Mouse (Mus musculus): ENCODE results near the gene Olfr1358. TPM values are rescaled to one million over a fixed set of nuclear protein-coding genes. Genes with fewer than 3 reads are reported as not detected.
"Not testable (repeated sequence)": the region's sequence is repeated elsewhere in the genome, so short reads cannot be mapped to it uniquely, and the experiment has no call there.

Gene Olfr1358
- polyA plus RNA-seq, 1 experiment from 2014 or later, result not detected

DNA sequence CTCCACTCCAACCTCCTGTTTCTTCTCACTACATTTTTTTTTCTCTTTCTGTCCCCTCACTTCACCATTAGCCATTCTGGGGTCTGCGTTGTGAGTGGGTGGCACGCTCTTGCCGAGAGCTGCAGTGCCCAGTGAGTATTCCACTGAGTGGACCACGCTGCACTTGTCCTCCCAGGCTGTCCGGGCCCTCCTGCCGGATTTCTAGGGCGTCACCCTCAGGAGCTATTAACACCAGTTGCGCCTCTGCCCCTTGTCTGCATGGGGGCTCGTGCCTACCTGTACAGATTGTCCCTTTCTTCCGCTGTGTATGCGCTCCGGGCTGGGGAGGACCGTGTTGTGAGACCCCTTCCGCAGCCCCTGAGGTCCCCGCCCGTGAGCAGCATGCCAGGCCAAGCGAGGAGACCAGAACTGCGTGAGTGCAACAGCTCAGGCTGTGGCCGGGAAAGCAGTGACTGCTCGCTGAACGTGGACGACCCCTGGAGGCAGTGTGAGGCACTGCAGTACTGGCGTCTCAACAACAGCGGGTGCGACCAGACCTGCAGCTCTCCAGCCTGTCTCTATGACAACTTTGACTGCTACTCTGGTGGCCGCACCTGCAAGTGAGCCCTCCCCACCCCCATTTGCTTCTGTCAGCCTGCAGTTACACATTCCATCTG lies 29.7 kb upstream of the Olfr1358 start:
- Histone ChIP-seq H3K27me3 (replicated peaks) (no peaks in the 10 kb centered on the region), H3K4me2 (replicated peaks) (peak overlapping the region; percentile 72), H3K9me3 (no peaks in the 10 kb centered on the region), H3K9ac (0 out of 2 replicates have a peak overlapping the region, but pooled peaks have one; percentile 30), H3K4me1 (replicated peaks) (peaks cover 4% of the 10 kb centered on the region), H3K27ac (no peak overlapping the region), H3K36me3 (no peaks in the 10 kb centered on the region), H3K4me3 (replicated peaks) (peak overlapping the region; percentile 27)
- ATAC-seq, result peak; percentile 87
- WGBS, result 8% methylated on average over 26 of the region's 26 CpGs

DNA sequence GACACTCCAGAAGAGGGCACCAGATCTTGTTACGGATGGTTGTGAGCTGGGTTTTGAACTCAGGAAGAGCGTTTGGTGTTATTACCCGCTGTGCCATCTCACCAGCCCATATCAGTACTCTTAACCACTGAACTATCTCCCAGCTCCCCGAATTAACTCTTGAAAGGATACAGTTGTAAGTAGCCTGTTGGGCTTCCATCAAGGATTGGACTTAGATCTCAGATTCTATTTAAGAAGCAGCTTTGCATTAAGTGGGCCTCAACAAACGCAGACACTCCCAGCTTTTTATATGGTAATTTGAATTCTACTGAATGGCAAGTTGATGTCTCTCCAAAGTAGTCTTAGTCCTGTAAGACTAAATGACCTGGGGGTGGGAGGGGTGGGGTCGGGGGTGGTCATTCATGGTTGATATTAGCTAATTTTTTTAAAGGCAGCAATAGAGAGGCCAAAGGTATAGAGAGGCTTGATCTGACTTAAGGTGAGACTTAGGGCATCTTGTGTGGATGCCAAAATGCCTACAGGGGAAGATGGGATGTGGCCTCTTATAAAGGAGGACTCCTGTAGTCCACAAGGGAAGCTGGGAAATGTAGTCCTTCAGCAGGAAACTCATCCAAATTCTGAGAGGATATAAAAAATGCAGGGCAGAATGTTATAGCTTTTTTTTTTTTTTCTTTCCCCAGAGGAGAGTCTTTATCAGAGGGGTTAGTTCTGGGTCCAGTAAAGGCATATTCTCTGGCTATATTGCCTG lies 14.1 kb upstream of the Olfr1358 start:
- Histone ChIP-seq H3K4me3 (replicated peaks) (no peak overlapping the region), H3K36me3 (no peaks in the 10 kb centered on the region), H3K9ac (no peak overlapping the region), H3K27me3 (replicated peaks) (no peaks in the 10 kb centered on the region), H3K4me2 (replicated peaks) (no peak overlapping the region), H3K9me3 (no peaks in the 10 kb centered on the region), H3K27ac (no peak overlapping the region), H3K4me1 (replicated peaks) (no peaks in the 10 kb centered on the region)
- ATAC-seq, result no peak
- 77% methylated on average over 6 of the region's 6 CpGs for WGBS

DNA sequence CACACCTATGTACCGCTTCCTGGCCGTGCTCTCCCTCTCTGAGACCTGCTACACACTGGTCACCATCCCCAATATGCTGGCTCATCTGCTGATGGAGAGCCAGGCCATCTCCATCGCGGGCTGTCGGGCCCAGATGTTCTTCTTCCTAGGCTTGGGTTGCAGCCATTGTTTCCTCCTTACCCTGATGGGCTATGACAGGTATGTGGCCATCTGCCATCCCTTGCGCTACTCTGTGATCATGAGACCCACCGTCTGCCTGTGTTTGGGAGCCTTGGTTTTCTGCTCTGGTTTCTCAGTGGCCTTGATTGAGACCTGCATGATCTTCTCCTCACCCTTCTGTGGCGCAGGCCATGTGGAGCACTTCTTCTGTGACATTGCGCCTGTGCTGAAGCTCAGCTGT lies 2.6 kb downstream of the Olfr1358 start:
- ATAC-seq, result no peak
- Histone ChIP-seq H3K4me3 (replicated peaks) (no peak overlapping the region), H3K9me3 (no peaks in the 10 kb centered on the region), H3K4me2 (replicated peaks) (no peak overlapping the region), H3K4me1 (replicated peaks) (no peaks in the 10 kb centered on the region), H3K27me3 (replicated peaks) (no peaks in the 10 kb centered on the region), H3K9ac (no peak overlapping the region), H3K36me3 (no peaks in the 10 kb centered on the region), H3K27ac (no peak overlapping the region)
- 85% methylated on average over 9 of the region's 9 CpGs for WGBS

DNA sequence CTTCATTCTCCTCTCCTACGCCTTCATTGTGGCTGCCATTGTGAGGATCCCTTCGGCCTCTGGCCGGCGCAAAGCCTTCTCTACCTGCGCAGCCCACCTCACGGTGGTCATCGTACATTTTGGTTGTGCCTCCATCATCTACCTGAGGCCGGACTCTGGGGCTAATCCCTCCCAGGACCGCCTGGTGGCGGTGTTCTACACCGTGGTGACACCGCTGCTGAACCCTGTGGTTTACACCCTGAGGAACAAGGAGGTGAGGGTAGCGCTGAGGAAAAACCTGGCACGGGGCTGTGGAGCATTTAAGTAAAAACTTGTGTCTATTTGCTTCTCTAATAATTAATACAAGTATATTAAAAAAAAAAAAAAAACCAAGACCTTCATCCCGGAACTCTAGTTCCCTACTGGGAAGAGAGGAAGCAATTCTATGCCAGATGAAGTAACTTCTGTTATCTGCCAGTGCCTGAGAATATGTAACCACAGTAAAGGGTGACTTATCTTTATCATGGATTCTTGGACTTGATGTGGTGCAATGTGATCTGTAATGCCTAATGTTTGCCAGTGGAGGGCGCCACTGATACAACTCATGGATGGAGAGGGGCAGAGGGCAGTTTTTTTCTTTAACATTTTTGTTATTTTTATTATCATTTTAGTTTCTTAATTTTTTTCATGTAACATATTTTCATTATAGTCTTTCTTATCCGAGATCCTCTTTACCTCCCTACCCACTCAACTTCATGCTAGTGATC lies 3.2 kb downstream of the Olfr1358 start:
- Histone ChIP-seq H3K36me3 (no peaks in the 10 kb centered on the region), H3K9me3 (no peaks in the 10 kb centered on the region), H3K4me1 (replicated peaks) (no peaks in the 10 kb centered on the region), H3K4me3 (replicated peaks) (no peak overlapping the region), H3K9ac (no peak overlapping the region), H3K27me3 (replicated peaks) (no peaks in the 10 kb centered on the region), H3K27ac (no peak overlapping the region), H3K4me2 (replicated peaks) (no peak overlapping the region)
- WGBS, result 59% methylated on average over 17 of the region's 17 CpGs
- ATAC-seq, result no peak

DNA sequence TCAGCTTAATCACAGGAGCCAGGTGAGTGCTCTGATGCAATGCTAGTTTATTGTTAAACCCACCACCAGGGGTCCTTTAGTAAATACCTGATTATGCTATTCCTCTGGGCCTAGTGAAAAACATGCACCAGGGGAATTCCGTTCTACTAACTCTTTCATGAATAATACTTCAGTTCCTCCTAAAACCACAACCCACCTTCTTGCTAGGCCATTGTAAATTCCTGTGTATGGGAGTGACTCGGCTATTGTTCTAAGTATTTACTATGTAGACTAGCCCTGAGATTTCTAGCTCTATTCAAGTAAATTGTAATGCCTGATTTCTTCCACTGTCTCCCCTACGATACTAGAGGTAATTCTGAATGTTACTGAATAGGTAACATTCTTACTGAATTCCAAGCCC lies 7.8 kb downstream of the Olfr1358 start:
- not testable (repeated sequence) for H3K4me3 ChIP-seq (replicated peaks)

DNA sequence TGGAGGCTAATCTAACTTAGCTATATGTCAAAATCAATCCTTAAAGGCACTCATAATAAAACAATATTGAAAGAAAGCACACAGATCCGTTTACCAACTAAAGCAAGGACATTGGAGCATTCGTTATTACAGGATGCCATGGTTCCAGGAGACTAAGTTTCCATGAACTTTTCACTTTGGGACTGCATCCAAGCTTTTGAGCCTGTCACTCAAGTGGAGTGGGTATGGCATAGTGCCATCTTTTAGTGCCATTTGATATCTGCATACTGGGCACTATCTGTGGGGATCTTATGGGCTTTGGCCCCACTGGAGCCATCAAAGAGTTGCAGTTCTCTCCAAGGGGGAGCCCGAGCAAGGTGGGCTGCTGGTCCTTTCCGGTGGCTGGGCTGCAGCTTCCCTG lies 8.3 kb downstream of the Olfr1358 start:
- H3K36me3 ChIP-seq, result no peaks in the 10 kb centered on the region
- no peak overlapping the region for H3K4me2 ChIP-seq (replicated peaks)
- no peaks in the 10 kb centered on the region for H3K9me3 ChIP-seq
- no peaks in the 10 kb centered on the region for H3K4me1 ChIP-seq (replicated peaks)
- H3K27me3 ChIP-seq (replicated peaks), result no peaks in the 10 kb centered on the region
- no peak overlapping the region for H3K9ac ChIP-seq
- no peak overlapping the region for H3K4me3 ChIP-seq (replicated peaks)
- WGBS, result 57% methylated on average over 4 of the region's 4 CpGs
- no peak for ATAC-seq
- H3K27ac ChIP-seq, result no peak overlapping the region

More for the DNA sequence above, 7.8 kb downstream of the Olfr1358 start:
- not testable (repeated sequence) for H3K36me3 ChIP-seq; H3K4me1 ChIP-seq (replicated peaks); ATAC-seq; H3K4me2 ChIP-seq (replicated peaks); H3K9ac ChIP-seq; H3K27me3 ChIP-seq (replicated peaks); H3K9me3 ChIP-seq; H3K27ac ChIP-seq
- 57% methylated on average over 3 of the region's 3 CpGs for WGBS

DNA sequence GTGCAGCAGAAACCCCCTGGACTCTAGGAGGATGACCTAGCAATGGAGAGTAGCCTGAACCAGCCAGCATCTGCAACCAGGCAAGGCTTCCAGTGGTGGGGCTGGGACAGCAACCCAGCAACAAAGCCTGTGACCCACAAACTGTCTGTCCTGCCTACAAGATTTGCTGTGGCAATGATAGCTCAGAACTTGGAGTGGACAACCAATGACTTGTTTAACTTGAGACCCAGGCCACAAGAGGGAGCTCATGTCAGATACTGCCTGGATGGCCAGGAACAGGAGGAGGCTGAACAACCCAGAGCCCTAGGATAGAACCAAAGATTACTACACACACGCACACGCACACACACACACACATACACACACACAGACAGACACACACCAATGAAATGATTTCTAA lies 23.7 kb downstream of the Olfr1358 start:
- Histone ChIP-seq H3K4me3 (replicated peaks) (no peak overlapping the region), H3K27me3 (replicated peaks) (no peaks in the 10 kb centered on the region), H3K27ac (no peak overlapping the region), H3K4me1 (replicated peaks) (no peaks in the 10 kb centered on the region), H3K4me2 (replicated peaks) (no peak overlapping the region), H3K36me3 (no peaks in the 10 kb centered on the region), H3K9ac (no peak overlapping the region), H3K9me3 (no peaks in the 10 kb centered on the region)
- no peak for ATAC-seq
- 57% methylated on average over 2 of the region's 2 CpGs for WGBS

DNA sequence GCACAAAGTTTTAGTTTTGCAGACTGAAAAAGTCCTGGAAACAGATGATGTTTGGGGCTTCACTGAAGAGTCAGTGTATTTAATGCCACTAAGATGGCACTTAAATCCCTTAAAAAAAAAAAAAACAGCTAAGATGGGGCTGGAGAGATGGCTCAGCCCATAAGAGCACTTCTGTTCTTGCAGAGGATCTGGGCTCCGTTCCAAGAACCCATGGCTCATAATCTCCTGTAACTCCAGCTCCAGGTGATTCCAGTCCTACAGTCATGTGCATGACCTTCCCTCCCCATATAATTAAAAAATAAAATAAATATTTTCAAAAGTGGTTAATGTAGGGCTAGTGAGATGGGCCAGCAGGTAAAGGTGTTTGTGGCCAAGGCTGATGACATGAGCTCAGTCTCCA lies 47.8 kb downstream of the Olfr1358 start:
- Histone ChIP-seq H3K9me3 (no peaks in the 10 kb centered on the region), H3K4me2 (replicated peaks) (no peak overlapping the region), H3K4me1 (replicated peaks) (no peaks in the 10 kb centered on the region), H3K4me3 (replicated peaks) (no peak overlapping the region), H3K27ac (no peak overlapping the region), H3K27me3 (replicated peaks) (no peaks in the 10 kb centered on the region), H3K9ac (no peak overlapping the region), H3K36me3 (no peaks in the 10 kb centered on the region)
- WGBS, result 77% methylated on average over 1 of the region's 1 CpGs
- ATAC-seq, result no peak

DNA sequence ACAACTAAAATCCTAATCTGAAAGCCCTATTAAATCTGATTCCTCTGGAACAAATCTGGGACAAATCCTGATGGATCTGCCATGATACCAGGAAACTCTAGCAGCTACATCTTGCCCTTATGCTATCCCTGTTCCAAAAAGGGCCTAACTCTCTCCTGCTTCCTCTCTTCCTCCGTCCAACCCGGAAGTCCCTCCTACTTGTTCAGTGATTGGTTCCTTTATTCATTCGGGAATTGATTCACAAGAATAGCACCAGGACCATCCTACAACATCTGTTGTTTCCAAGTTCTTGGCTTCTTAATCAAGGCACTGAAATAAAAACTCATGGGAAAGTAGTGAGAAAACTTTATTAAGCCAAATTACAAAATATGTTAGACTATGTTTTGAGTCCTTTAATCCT lies 52.0 kb downstream of the Olfr1358 start:
- ATAC-seq, result no peak
- no peak overlapping the region for H3K4me2 ChIP-seq (replicated peaks)
- no peak overlapping the region for H3K27ac ChIP-seq
- H3K4me1 ChIP-seq (replicated peaks), result no peaks in the 10 kb centered on the region
- no peaks in the 10 kb centered on the region for H3K36me3 ChIP-seq
- H3K9me3 ChIP-seq, result no peaks in the 10 kb centered on the region
- H3K9ac ChIP-seq, result no peak overlapping the region
- no peaks in the 10 kb centered on the region for H3K27me3 ChIP-seq (replicated peaks)
- H3K4me3 ChIP-seq (replicated peaks), result no peak overlapping the region
- WGBS, result 74% methylated on average over 3 of the region's 3 CpGs

DNA sequence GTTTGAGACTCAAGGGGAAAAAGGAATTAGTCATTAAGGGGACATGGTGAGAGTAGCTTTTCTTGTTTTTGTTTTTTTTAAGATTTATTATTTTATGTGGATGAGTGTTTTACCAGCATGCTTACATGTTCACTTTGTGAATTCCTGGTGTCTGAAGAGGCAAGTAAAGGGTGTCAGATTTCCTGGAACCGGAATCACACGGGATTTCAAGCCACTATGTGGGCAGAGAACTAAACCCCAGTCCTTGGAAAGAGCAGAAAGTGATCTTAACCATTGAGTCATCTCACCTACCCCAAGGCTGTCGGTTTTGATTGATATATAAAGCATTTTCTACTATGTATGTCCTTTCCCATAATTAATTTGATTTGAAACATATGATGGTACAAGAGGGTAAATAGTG lies 52.5 kb downstream of the Olfr1358 start:
- no peak for ATAC-seq
- H3K36me3 ChIP-seq, result no peaks in the 10 kb centered on the region
- H3K9me3 ChIP-seq, result no peaks in the 10 kb centered on the region
- WGBS, result 55% methylated on average over 3 of the region's 3 CpGs
- H3K4me1 ChIP-seq (replicated peaks), result no peaks in the 10 kb centered on the region
- no peak overlapping the region for H3K4me3 ChIP-seq (replicated peaks)
- no peak overlapping the region for H3K27ac ChIP-seq
- no peak overlapping the region for H3K4me2 ChIP-seq (replicated peaks)
- no peak overlapping the region for H3K9ac ChIP-seq
- H3K27me3 ChIP-seq (replicated peaks), result no peaks in the 10 kb centered on the region

All from intestine, embryonic 15.5 days (tissue).